Mouse (Mus musculus): ENCODE data around the gene Tmem131. TPM values are rescaled to one million over a fixed set of nuclear protein-coding genes. Genes with fewer than 3 reads are reported as not detected.

Tmem131 gene
- polyA plus RNA-seq, 1 experiment from 2014 or later: 9.3 TPM

DNA sequence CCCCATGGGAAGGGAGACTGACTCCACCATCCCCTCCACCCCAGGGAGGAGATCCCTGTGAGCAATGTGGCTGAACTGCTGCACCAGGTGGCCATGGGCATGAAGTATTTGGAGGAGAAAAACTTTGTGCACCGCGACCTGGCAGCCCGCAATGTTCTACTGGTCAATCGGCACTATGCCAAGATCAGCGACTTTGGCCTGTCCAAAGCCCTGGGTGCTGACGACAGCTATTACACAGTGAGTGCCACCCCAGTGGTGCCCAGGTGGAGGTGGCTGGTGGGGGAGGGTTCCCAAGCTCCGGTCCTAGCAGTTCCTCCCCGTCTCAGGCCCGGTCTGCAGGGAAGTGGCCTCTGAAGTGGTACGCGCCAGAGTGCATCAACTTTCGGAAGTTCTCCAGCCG, 162.7 kb downstream of the Tmem131 start:
- 0 out of 2 replicates have a peak, but pooled peaks cover 6% of the 10 kb centered on the region for H3K4me1 ChIP-seq (ENCODE audit: control insufficient read depth, insufficient read depth, low read length)
- 85% methylated on average over 13 of the region's 13 CpGs for WGBS
- H3K27me3 ChIP-seq (replicated peaks; ENCODE audit: control insufficient read depth, insufficient read depth, low read length): no peaks in the 10 kb centered on the region
- no peak overlapping the region for H3K4me2 ChIP-seq (ENCODE audit: low read depth, low read length)
- H3K27ac ChIP-seq (ENCODE audit: low read length): no peak overlapping the region
- no peak overlapping the region for H3K4me3 ChIP-seq (ENCODE audit: low read length)
- no peaks in the 10 kb centered on the region for H3K36me3 ChIP-seq (ENCODE audit: control insufficient read depth, insufficient read depth, low read length)
- no peaks in the 10 kb centered on the region for H3K9me3 ChIP-seq (ENCODE audit: control insufficient read depth, low read length)
- no peak for ATAC-seq
- H3K9ac ChIP-seq (ENCODE audit: low read depth, low read length): no peak overlapping the region

DNA sequence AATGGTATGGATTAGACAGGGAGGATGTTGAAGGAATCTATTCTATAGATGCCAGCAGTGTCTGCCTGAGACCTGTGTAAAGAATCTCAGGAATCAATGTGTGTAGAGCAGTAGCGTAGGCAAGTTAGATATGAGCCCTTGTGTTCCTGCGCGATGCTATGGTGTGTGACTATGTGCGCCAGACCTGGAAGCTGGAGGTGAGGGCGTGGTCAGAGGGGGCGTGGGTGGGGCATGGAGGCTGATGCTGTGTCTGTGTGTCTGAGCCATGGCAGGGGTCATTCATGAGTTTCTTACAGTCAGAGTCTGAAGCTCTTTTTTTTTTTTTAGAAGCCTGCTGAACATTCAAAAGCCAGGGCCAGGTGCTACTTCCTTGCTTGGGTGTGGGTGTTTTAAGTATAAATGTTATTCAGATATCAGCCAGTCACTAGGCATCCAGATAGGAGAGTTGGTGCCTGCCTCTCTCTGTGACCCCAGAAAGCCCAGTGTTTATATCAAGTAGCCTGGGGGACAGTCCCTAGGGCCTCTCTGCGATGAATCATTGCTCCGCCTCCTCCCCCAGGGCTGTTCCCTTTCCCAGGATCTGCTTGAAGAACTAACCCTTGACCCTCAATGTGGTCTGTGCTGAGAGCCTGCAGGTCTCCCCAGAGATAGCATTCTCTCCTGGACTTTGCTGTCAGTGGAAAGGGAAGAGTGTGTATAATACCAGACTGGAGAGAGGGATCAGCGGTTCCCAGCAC, 171.1 kb downstream of the Tmem131 start:
- Histone ChIP-seq H3K9me3 (ENCODE audit: control insufficient read depth, low read length) (no peaks in the 10 kb centered on the region), H3K4me2 (ENCODE audit: low read depth, low read length) (no peak overlapping the region), H3K27me3 (replicated peaks; ENCODE audit: control insufficient read depth, insufficient read depth, low read length) (peaks cover 3% of the 10 kb centered on the region; the same call in 1 of the 2 replicates), H3K27ac (ENCODE audit: low read length) (no peak overlapping the region), H3K4me3 (ENCODE audit: low read length) (no peak overlapping the region), H3K4me1 (ENCODE audit: control insufficient read depth, insufficient read depth, low read length) (0 out of 2 replicates have a peak, but pooled peaks cover 4% of the 10 kb centered on the region), H3K9ac (ENCODE audit: low read depth, low read length) (no peak overlapping the region), H3K36me3 (ENCODE audit: control insufficient read depth, insufficient read depth, low read length) (no peaks in the 10 kb centered on the region)
- peak; percentile 96 for ATAC-seq
- WGBS: 65% methylated on average over 9 of the region's 9 CpGs

DNA sequence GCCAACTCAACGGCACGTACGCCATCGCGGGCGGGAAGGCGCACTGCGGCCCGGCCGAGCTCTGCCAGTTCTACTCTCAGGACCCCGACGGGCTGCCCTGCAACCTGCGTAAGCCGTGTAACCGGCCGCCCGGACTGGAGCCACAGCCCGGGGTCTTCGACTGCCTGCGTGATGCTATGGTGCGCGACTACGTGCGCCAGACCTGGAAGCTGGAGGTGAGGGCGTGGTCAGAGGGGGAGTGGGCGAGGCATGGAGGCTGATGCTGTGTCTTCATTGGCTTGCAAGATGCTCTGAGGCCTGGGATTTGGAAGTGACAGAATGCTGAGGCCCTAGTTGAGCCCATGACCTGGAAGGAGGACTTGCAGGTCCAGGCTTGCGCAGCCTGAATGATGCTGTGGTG, 172.5 kb downstream of the Tmem131 start:
- 0 out of 2 replicates have a peak, but pooled peaks cover 7% of the 10 kb centered on the region for H3K4me1 ChIP-seq (ENCODE audit: control insufficient read depth, insufficient read depth, low read length)
- no peaks in the 10 kb centered on the region for H3K9me3 ChIP-seq (ENCODE audit: control insufficient read depth, low read length)
- H3K27ac ChIP-seq (ENCODE audit: low read length): no peak overlapping the region
- H3K36me3 ChIP-seq (ENCODE audit: control insufficient read depth, insufficient read depth, low read length): no peaks in the 10 kb centered on the region
- peak overlapping the region; percentile 30 for H3K4me3 ChIP-seq (ENCODE audit: low read length)
- no peak for ATAC-seq
- 20% methylated on average over 27 of the region's 27 CpGs for WGBS
- peak overlapping the region; percentile 58 for H3K4me2 ChIP-seq (ENCODE audit: low read depth, low read length)
- peaks cover 3% of the 10 kb centered on the region; the same call in 1 of the 2 replicates for H3K27me3 ChIP-seq (replicated peaks; ENCODE audit: control insufficient read depth, insufficient read depth, low read length)
- H3K9ac ChIP-seq (ENCODE audit: low read depth, low read length): peak overlapping the region; percentile 13; the same call in 1 of the 2 replicates

DNA sequence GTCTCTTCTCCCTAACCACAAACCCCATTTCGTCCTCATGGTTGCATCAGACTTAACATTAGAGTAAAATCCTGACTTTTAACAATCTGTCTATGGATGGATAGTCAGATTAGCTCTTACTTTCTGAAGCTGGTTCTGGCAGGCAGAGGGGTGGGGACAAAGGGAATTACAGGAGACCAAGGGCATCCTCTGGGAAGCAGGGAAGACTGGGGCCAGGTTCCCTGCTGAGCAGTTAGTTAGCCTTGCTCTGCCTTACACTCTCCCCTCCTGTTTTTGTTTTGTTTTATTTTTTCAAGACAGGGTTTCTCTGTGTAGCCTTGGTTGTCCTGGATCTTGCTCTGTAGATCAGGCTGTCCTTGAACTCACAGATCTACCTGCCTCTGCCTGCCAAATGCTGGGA, 173.5 kb downstream of the Tmem131 start:
- Histone ChIP-seq H3K36me3 (ENCODE audit: control insufficient read depth, insufficient read depth, low read length) (no peaks in the 10 kb centered on the region), H3K9ac (ENCODE audit: low read depth, low read length) (no peak overlapping the region), H3K27ac (ENCODE audit: low read length) (no peak overlapping the region), H3K9me3 (ENCODE audit: control insufficient read depth, low read length) (no peaks in the 10 kb centered on the region), H3K4me3 (ENCODE audit: low read length) (no peak overlapping the region), H3K4me1 (ENCODE audit: control insufficient read depth, insufficient read depth, low read length) (0 out of 2 replicates have a peak, but pooled peaks cover 7% of the 10 kb centered on the region), H3K27me3 (replicated peaks; ENCODE audit: control insufficient read depth, insufficient read depth, low read length) (peaks cover 3% of the 10 kb centered on the region; the same call in 1 of the 2 replicates), H3K4me2 (ENCODE audit: low read depth, low read length) (no peak overlapping the region)
- no peak for ATAC-seq
- 93% methylated on average over 1 of the region's 1 CpGs for WGBS

DNA sequence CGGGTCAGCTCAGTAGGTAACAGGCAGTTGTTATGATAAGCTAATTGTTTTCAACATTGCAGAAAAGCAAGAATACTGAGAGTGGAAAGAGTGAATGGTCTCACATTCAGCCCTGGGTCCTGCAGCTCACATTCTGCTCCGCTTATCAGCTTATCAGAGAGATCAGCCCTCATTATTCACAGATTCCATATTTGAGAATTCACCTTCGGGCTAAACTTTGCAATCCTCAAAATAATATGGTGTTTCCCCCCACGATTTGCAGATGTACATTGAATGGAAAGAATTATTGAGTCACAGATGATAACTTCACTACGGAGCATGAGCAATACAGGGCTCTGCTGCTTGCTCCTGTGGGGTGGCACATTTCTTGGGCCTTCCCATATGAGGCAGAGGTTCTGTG, 174.7 kb downstream of the Tmem131 start:
- no peaks in the 10 kb centered on the region for H3K9me3 ChIP-seq (ENCODE audit: control insufficient read depth, low read length)
- peaks cover 3% of the 10 kb centered on the region; the same call in 1 of the 2 replicates for H3K27me3 ChIP-seq (replicated peaks; ENCODE audit: control insufficient read depth, insufficient read depth, low read length)
- no peak overlapping the region for H3K27ac ChIP-seq (ENCODE audit: low read length)
- no peak overlapping the region for H3K4me3 ChIP-seq (ENCODE audit: low read length)
- no peak overlapping the region for H3K4me2 ChIP-seq (ENCODE audit: low read depth, low read length)
- ATAC-seq: no peak
- H3K36me3 ChIP-seq (ENCODE audit: control insufficient read depth, insufficient read depth, low read length): no peaks in the 10 kb centered on the region
- no peak overlapping the region for H3K9ac ChIP-seq (ENCODE audit: low read depth, low read length)
- H3K4me1 ChIP-seq (ENCODE audit: control insufficient read depth, insufficient read depth, low read length): 0 out of 2 replicates have a peak, but pooled peaks cover 7% of the 10 kb centered on the region
- WGBS: 80% methylated on average over 5 of the region's 5 CpGs

DNA sequence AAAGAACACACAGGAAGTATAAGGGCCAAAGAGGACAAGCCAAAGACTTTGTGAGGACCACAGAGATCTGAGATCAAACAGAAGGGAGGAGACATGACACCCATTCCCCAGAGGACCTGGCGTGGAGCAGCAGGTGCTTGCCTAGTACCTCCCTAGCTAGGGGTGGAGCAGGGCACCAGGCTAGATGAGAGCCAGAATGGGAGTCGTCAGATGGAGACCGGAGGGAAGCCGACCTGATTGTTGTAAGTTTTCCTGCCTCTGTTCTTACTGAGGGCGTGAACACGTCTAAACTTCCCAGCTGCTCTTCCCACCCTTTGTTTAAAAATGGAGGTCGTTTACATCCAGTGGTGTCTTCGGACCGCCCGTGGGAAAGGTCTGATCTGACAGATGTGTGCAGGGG, 176.1 kb downstream of the Tmem131 start:
- H3K4me1 ChIP-seq (ENCODE audit: control insufficient read depth, insufficient read depth, low read length): 0 out of 2 replicates have a peak, but pooled peaks cover 7% of the 10 kb centered on the region
- WGBS: 39% methylated on average over 10 of the region's 10 CpGs
- H3K27me3 ChIP-seq (replicated peaks; ENCODE audit: control insufficient read depth, insufficient read depth, low read length): peaks cover 3% of the 10 kb centered on the region; the same call in 1 of the 2 replicates
- ATAC-seq: no peak
- H3K4me3 ChIP-seq (ENCODE audit: low read length): no peak overlapping the region
- H3K27ac ChIP-seq (ENCODE audit: low read length): no peak overlapping the region
- no peaks in the 10 kb centered on the region for H3K36me3 ChIP-seq (ENCODE audit: control insufficient read depth, insufficient read depth, low read length)
- H3K9ac ChIP-seq (ENCODE audit: low read depth, low read length): no peak overlapping the region
- H3K9me3 ChIP-seq (ENCODE audit: control insufficient read depth, low read length): no peaks in the 10 kb centered on the region
- no peak overlapping the region for H3K4me2 ChIP-seq (ENCODE audit: low read depth, low read length)

DNA sequence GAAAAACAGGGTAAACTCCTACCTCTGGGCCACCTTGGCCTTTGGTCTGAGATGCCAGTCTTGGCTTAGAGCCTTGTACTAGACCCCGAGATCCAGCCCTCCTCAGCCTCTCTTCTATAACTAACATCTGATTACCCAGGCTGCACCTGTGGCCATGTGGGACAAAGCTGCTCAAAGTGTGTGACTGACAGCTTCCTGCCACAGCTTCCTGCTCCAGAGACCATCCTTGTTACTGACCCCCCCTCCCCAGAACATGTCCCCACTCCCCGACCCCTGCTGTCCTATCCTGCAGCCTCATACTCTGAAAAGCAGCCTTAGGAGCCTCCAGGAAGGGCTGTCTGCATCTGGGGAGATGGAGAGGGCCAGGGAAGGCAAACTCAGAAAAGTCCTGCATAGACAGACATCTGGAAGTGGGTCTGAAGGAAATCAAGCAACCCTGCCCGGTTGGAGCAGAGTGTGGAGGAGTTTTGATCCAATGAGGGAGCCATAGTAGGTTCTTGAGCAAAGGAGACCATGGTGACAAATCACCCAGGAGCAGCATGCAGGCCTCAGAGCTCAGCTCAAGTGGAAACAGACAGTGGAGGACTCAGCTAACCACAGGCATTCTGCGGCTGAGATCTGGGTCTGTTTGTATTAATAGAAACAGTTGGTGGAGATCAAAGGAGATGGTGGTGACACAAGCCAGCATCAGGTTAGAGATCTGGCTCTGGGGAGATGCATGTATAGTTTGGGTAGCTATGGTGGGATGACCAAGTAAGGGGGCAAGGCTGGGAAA, 176.8 kb downstream of the Tmem131 start:
- Histone ChIP-seq H3K9me3 (ENCODE audit: control insufficient read depth, low read length) (no peaks in the 10 kb centered on the region), H3K4me2 (ENCODE audit: low read depth, low read length) (no peak overlapping the region), H3K4me3 (ENCODE audit: low read length) (no peak overlapping the region), H3K4me1 (ENCODE audit: control insufficient read depth, insufficient read depth, low read length) (0 out of 2 replicates have a peak, but pooled peaks cover 7% of the 10 kb centered on the region), H3K27me3 (replicated peaks; ENCODE audit: control insufficient read depth, insufficient read depth, low read length) (peaks cover 3% of the 10 kb centered on the region; the same call in 1 of the 2 replicates), H3K36me3 (ENCODE audit: control insufficient read depth, insufficient read depth, low read length) (no peaks in the 10 kb centered on the region), H3K9ac (ENCODE audit: low read depth, low read length) (no peak overlapping the region), H3K27ac (ENCODE audit: low read length) (no peak overlapping the region)
- WGBS: 47% methylated on average over 4 of the region's 4 CpGs
- no peak for ATAC-seq

DNA sequence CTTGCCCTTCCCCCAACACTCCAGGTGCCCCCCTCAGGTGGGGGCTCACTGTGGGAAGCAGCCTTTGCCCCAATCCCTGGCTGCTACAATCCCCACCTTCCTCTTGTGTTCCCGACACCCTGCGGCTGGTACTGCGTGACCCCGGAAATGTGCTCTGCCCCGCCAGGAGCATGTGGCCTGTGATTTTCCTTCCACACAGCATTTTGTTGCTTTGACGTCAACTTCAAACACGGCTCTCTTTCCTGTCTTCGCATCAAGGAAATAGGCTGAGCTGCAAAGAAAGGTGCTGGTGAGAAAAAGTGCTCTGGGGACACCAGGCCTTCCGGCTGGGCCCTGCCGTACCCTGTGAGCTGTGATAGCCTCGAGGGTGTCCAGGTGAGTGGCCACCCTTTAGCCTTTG, 181.9 kb downstream of the Tmem131 start, which contains the start of gene Zap70:
Gene Zap70 (plus strand): TSS at position 231 of the 400 bp plus-strand sequence.
- 82% methylated on average over 11 of the region's 11 CpGs for WGBS
- H3K4me1 ChIP-seq (ENCODE audit: control insufficient read depth, insufficient read depth, low read length): 0 out of 2 replicates have a peak, but pooled peaks cover 1% of the 10 kb centered on the region
- H3K27ac ChIP-seq (ENCODE audit: low read length): no peak within 1 kb of the TSS
- no peak within 1 kb of the TSS for H3K4me3 ChIP-seq (ENCODE audit: low read length)
- H3K36me3 ChIP-seq (ENCODE audit: control insufficient read depth, insufficient read depth, low read length): no peaks in the 10 kb centered on the region
- no peaks in the 10 kb centered on the region for H3K27me3 ChIP-seq (replicated peaks; ENCODE audit: control insufficient read depth, insufficient read depth, low read length)
- ATAC-seq: no peak
- no peaks in the 10 kb centered on the region for H3K9me3 ChIP-seq (ENCODE audit: control insufficient read depth, low read length)
- no peak within 1 kb of the TSS for H3K4me2 ChIP-seq (ENCODE audit: low read depth, low read length)
- no peak within 1 kb of the TSS for H3K9ac ChIP-seq (ENCODE audit: low read depth, low read length)

DNA sequence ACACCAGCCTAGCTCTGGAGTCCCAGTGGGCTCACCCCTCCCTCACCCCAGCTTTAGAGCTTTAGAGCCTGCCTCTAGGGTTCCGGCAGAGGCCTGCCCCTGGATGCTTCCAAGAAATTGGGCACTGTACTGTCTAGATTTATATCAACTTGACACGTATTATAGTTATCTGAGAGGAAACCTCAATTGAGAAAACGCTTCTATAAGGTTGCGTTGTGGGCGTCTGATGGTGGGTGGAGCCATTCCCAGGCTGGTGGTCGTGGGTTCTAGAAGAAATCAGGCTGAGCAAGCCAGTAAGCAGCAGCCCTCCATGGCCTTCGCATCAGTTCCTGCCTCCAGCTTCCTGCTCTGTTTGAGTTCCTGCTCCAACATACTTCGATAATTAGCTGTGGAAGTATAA, 182.4 kb downstream of the Tmem131 start:
- H3K4me3 ChIP-seq (ENCODE audit: low read length): no peak overlapping the region
- H3K9ac ChIP-seq (ENCODE audit: low read depth, low read length): no peak overlapping the region
- 84% methylated on average over 8 of the region's 8 CpGs for WGBS

More for the DNA sequence above, 182.4 kb downstream of the Tmem131 start:
- Histone ChIP-seq H3K4me1 (ENCODE audit: control insufficient read depth, insufficient read depth, low read length) (no peaks in the 10 kb centered on the region), H3K9me3 (ENCODE audit: control insufficient read depth, low read length) (no peaks in the 10 kb centered on the region), H3K4me2 (ENCODE audit: low read depth, low read length) (no peak overlapping the region), H3K27me3 (replicated peaks; ENCODE audit: control insufficient read depth, insufficient read depth, low read length) (no peaks in the 10 kb centered on the region), H3K27ac (ENCODE audit: low read length) (no peak overlapping the region), H3K36me3 (ENCODE audit: control insufficient read depth, insufficient read depth, low read length) (no peaks in the 10 kb centered on the region)
- ATAC-seq: no peak

Measured in intestine, embryonic 16.5 days (tissue).